Mouse (Mus musculus) adrenal gland, postnatal 4 days (tissue): ENCODE data around the gene Traf7. TPM values are rescaled to one million over a fixed set of nuclear protein-coding genes. Genes with fewer than 3 reads are reported as not detected.

ENCODE experiments used
- DNase-seq, 2 experiments: peaks; one replicate each; pipeline ENCODE4 v3.0.0; 2021 to 2022; ENCODE audit warnings: low spot score in 2 of 2, mixed read lengths in 2 of 2
- total RNA-seq, 2 experiments: library from RNA; stranded (reverse); gene quantifications; 2 replicates each; pipeline ENCODE4 v1.2.3; 2021

Traf7 gene
- total RNA-seq, 2 experiments from 2014 or later = 137 to 149 TPM

DNA sequence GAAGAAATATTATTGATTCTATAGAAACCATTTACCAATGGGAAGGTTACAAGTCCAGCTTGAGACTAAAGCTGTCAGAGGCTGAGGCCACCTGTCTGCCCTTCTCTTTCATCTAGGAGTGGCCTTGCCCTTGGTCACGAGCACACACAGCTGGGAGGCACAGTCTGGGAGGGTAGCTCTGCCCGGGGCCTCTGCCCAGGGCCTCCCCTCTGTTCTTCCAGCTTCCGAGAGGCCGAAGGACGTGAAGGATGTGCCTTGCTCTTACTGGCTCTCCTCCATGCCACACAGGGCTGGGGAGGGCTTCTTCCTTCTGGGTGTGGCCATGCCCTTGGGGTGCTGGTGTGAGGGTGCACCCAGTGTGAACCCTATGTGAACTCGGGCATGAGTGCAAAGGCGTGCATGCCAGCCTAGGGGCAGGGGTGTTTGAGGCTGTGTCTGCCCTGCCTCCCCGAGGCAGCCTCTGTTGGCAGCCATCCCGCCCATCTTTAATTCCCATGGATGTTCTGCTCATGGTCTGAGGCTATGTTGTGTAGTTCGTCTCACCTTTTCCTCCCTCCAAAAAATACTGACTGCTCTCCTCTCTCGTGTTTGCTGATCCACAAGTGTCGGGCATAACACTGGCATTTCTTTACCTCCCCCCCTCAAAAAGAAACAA is 19.8 kb downstream of the Traf7 start:
- DNase-seq = no peak

DNA sequence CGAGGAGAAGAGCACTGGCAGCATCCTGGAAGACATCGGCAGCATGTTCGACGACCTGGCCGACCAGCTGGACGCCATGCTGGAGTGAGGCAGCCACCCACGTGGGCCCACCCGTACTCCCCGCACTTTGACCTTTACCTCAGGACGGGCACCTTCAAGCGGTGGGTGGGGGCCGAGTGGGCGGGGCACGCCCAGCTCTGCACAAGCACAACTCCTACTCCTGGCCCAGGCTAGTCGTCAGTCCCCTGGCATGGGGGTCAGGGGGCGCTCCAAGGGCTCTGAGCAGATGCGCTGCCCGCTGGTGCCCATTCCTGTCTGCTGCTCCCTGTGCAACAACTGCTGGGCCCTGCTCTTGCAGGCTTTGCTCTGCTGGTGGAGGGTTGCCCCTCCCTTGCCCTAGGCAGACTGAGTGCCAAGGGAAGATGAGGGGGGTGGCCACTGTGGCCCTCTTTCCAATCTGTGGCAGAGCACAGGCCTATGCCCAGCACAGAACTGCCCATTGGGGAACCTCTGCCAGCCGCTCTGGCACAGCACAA is 20.5 kb downstream of the Traf7 start:
- DNase-seq = no peak

DNA sequence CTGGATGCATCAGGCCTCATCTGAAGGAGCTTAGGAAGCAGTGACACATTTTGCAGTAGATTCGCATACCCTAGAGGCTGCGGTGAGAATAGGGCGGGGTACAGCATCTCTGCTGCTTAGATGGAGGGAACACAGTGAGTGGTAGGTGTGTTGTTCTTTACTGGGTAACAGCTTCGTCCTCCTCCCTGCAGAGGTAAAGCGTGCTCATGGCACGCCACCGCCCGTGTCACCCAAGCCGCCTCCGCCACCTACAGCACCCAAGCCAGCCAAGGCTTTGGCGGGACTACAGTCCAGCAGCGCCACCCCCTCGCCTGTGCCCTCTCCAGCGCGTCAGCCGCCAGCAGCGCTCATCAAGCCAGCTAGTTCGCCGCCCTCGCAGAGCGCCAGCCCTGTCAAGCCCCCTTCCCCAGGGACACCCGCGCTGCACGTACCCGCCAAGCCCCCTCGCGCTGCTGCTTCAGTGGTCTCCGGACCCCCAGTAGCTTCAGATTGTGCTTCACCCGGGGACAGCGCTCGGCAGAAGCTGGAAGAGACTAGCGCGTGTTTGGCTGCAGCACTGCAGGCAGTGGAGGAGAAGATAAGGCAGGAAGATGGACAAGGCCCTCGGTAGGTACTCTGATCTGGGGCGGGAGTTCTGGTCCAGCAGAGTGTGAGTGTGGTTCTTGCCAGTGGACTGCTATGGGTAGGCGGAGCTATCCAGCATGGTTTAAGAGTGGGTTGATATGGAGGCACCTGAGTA is 21.2 kb downstream of the Traf7 start:
- DNase-seq = no peak

DNA sequence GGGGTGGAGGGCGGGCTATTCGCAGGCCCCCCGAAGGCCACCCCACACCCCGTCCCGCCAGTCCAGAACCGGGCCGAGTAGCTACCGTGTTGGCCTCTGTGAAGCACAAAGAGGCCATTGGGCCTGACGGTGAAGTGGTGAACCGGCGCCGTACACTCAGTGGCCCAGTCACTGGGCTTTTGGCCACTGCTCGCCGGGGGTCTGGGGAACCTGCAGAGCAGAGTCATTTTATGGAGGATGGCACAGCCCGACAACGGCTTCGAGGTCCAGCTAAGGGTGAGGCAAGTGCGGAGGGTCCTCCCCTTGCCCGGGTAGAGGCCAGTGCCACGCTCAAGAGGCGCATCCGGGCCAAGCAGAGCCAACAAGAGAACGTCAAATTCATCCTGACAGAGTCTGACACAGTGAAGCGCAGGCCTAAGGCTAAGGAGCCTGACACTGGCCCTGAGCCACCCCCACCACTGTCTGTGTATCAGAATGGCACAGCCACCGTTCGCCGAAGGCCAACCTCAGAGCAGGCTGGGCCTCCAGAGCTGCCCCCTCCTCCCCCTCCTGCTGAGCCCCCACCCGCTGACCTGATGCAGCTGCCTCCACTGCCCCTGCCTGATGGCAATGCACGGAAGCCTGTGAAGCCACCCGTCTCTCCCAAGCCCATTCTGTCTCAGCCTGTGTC is 22.3 kb downstream of the Traf7 start:
- DNase-seq = no peak

DNA sequence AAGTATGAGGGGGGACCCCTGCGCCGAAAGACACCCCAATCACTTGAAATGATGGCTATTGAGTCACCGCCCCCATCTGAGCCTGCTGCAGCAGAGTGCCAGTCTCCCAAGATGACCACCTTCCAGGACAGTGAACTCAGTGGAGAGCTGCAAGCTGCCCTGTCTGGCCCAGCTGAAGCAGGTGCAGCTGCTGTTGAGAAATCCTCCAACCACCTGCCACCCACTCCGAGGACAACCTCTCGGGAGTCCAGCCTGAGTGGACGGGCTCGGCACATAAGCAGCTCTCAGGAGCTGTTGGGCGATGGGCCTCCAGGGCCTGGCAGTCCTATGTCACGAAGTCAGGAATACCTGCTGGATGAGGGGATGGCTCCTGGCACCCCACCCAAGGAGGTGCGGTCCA is 23.7 kb downstream of the Traf7 start:
- no peak for DNase-seq

DNA sequence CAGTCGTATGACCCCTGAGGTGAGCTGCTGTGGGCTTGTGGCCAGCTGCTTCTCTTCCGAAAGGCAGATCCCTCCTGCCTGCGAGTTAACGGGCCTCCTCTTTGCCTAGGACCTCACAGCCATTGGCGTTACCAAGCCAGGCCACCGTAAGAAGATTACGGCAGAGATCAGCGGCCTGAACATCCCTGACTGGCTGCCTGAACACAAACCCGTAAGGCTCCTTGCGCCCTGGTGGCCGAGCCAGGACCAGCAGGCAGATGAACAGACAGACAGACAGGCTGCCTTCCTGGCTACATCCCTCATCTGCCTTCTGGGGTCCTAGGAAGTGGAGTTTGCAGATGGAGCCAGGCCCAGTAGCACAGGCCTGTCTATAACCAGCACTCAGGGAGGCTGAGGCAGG is 25.5 kb downstream of the Traf7 start:
- DNase-seq = no peak

DNA sequence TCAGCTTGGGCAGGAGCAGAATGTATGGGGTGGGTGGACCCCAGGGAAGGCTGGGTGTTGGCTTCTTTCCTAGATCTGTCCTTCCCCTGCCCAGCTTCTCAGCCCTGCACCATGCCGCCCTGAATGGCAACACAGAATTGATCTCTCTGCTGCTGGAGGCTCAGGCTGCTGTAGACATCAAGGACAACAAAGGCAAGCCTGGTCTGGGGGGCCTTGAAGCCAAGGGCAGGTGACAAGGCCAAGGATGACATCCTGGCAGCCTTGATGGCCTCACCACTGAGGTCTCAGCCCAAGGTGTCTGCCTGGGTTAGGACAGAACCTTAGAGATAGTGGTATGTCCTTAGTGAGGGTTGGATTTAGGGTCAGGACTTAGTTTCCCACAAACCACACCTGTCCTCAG is 31.7 kb downstream of the Traf7 start:
- DNase-seq = no peak

DNA sequence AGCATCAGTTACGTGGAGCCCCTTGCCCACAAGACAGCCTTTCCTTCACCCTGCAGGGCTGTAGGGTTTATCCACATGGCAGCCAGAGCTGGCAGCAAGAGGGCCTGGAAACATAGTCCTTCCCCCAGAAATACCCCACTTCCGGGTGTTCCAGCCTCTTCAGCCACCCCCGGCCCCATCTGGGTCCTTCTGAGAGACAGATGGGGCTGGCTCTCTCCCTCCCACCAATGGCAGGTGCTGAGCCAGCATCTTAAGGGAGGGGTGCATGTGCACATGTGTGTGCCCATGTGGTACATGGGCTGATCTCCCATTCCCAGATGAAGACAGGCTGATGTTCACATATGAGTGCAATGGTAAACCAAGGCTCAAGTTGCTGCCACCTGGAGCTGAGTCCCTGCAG is 32.3 kb downstream of the Traf7 start:
- no peak for DNase-seq

DNA sequence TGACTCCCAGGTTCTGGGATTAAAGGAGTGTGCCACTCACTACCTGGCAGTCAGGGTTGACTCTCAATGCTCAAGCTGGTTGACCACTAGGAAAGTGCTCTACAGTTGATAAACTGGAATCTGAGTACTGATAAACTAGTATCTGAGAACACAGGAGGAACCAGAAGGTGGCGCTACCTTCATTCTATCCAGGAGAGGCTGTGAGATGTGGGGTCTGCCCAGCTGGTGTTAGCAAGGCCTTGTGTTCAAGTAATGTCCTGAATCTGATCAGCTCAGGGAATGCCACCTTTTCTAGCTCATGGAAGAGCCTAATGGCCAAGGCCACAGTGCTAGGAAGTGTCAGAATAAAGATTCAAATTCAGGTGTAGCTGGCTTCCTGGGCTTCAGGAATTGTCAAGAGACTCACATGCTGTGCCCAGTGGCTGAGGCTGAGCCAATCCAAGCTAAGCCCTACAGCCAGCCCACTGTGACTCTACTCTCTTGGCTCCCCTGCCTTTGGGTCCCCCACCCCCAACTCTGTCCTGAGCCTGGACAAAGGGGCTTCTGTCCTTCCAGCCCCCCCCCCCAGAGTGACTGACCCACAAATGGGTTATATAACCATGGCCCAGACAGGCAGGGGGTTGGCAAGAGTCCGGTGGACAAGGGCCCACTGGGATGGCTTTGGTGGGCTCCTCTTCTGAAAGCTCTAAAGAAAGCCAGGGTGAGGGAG is 33.0 kb downstream of the Traf7 start:
- no peak for DNase-seq

DNA sequence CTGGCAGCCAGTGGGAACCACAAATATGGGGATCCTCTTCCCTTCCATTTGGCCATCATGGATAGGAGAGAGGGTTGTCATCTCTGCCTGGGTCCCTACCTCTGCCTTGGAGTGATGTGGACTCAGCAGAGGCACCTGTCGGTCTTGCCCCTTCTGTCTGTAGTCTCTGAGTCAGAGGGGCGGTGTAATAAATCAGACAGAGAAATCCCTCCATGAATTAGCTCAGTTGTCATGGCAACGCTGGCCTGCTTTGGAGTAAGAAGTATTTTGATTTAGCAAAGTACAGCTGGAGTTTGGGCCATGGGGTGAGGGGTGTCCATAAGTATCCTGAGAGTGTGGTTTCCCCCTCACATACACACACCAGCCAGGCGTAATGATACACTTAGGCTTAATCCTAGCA is 37.3 kb downstream of the Traf7 start:
- no peak for DNase-seq

DNA sequence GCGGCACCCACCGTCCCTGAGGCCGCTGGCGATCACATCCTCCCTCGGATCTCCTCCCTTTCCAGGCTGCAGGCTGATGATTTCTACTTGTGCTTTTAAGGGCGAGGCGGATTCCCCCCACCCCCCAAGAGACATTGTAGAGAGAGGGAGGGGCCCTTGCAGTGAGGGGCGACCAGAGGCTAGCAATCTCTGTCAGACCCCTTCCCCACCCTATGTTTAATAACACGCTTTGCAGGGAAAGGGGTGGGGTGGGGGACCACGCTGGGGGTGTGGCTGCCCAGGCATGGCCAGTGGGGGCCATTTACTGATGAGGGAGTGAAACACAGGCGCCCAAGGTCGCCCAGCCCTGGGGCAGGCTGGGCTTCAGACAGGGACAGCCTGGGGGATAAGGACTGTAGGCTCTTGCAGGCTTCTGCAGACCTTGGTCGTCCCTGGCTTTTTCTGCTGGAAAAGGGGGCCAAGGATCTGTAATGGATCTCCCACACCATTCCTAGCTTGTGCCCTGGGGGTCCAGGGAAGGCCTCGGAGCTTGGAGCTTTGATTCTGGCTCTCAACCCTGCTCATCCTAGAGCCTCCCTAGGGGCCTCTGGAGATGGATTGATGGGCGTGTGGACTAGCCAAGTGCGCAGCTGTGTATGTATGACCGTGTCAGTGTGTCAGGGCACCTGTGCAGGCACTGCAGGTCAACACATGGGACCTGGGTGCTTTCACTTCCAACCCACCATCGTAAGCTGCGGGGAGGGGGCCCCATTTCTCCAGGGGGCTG is 38.3 kb downstream of the Traf7 start:
- no peak for DNase-seq

DNA sequence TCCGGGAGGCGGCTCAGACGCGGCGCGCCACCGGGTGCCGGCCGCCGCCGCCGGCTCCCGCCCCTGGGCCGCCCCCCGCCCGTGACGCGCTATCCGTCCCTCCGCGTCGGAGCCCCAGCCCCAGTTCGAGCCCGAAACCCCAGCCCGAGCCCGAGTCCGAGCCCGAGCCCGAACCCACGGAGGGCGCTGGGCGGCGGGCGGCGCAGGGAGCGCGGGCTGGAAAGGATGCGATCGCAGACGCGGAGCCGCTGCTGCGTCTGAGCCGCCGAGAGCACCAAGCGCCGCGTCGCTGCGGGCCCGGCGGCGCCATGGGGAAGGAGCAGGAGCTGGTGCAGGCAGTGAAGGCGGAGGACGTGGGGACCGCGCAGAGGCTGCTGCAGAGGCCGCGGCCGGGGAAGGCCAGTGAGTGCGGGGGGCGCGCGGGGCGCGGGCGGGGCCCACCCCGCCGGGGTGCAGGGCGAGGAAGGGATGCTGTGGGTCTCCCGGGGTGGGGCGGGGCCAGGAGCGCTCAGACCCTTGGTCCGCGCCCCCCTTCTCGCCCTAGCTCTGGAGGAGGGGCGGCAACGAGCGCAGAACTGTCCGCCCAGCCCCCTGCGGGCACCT is 39.0 kb downstream of the Traf7 start:
- no peak for DNase-seq

DNA sequence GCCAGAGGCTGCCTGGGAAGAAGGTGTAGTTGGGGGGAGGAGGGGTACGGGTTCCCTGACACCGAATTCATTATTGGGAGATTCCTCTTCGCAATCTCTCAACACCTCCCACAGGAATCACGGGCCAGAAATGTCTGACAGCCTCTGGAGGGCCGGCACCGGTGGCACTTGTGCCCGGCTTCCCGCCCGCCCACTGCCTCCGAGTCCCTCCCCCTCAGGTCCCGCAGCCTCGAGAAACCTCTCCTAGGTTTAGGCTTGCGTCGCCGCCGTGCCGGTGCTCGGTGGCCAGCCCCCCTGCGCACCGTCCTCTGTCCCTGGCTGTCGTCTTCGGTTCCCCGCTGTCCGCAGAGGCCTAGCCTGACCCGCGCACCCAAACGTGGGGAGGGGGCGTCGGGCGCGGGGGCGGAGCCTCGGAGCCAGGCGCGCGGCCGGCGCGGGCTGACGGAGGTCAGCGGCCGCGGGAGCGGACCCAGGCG is 39.5 kb downstream of the Traf7 start, which contains the start of gene Caskin1:
Gene Caskin1 (plus strand): TSS at position 416 of the 476 bp plus-strand sequence.
- no peak for DNase-seq

DNA sequence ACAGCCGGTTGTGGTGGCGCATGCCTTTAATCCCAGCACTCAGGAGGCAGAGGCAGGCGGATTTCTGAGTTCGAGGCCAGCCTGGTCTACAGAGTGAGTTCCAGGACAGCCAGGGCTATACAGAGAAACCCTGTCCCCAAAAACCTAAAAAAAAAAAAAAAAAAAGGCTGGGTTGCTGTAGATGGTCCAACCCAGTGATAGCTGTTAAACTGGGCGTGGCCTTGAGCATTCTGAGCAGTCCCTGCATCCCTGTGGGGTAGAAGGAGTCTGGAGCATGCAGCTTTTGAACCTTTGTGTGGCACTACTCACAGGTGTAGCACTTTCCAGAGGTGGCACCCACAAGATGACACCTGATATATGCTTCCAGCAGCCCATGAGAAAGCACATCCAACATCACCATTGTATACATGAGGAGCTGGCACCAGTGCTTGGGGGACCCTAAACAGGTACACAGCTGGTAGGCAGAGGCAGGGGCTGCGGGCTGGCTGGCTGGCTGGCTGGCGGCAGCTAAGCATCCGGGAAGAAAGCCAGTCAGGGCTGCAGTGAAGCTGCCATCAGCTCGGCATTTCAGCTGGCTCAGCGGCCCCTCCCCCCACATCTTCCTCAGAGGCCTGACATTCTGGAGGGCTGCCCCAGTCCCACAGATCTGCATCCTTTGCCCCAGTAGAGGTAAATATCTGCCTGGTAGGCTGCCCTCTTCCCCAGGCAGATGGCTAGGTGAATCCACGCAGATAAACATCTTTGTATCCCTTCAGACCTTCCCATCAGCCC is 42.5 kb downstream of the Traf7 start:
- DNase-seq = no peak

DNA sequence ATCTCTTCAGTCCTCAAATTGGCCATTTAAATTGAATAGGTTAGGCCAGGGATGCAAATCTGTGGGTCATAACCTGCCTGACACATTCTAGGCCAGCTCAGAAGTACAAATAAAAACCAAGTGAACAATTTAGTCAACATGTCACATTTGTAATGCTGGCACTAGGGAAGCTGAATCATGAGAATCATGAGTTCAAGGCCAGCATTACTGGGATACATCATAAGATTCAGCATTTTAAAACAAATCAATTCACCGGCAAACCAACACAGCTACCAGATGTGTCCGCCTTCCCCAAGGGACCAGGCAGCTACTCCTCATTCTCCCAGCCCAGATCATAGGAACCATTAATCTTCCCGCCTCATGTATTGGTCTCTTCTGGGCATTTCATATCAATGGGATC is 44.2 kb downstream of the Traf7 start:
- no peak for DNase-seq

DNA sequence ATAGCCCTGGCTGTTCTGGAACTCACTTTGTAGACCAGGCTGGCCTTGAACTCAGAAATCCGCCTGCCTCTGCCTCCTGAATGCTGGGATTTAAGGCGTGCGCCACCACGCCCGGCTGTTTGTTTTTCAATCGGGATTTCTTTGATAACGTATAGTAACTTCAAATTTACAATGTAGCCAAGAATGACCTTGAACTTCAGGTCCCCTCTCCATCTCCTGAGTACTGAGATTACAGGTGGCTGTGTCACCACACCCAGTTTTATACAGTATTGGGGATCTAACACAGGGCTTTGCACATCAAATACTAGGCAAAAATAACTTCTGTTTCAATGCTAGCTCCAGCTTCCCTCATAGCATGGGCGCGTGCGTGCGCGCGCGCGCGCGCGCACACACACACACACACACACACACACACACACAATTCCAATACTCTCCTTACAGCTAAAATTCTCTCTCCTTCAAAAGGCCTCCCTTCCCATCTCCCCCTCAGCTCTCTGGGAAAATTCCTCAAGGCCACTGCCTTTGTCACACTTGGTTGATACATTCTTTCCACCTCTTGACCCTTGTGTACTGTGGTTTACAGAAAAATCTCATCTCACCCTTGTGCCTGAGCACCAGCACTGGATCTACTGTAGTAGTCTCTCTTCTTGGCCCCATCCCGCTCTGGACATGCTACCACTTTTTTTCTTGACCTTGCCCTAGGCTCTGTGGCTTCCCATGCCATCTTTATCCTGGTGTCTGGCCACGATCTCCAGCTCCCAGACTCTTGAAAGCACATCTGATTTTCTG is 46.5 kb downstream of the Traf7 start:
- DNase-seq = no peak

DNA sequence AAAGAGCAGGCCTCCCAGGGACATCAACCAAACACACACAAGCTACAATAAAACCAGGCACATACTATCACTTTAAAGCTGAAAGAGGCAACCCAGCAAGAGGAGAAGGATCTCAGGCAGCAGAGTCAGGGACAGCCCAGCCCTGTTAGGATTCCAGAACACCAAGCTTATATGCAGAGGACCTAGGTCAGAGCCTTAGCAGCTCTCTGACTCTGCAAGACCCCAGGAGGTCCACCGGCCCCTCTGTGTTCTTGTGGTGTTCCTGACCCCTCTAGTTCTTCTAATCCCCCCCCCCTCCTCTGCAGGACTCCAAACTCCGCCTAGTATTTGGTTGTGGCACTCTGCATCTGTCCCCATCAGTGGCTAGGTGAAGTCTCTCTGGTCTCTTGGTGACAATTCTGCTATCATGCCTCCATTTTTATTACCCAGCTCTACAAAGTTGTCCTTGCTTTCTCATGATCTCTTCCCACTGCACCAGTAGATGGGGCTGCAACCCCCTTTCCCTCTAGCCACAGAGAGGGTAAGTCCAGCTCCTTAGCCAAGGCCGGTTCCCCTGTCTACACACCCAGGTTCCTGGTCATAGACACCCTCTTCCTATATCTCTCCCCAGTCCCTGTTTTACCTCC is 47.4 kb downstream of the Traf7 start:
- no peak for DNase-seq

DNA sequence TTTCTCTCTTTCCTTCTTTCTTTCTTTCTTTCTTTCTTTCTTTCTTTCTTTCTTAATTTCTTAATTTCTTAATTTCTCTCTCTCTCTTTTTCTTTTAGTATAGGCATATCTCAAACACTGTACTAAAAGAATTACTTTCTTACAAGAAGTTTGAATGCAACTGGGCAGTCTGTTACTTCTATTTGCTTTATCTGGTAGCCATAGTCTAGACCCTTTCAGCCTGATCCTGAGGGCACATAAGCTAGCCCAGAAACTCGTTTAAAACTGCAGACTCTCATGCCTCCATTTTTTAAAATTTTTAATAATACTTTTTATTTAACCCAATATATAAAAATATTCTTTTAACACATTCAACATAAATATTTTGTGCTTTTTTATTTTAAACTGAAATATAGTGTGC is 48.3 kb downstream of the Traf7 start:
- DNase-seq = no peak
